Mouse (Mus musculus) cortical plate, adult 2 months (tissue): ENCODE data around the gene Mrpl48.

Experiments
- CTCF ChIP-seq: fragments of 200-500 bp; IDR thresholded peaks from 2 replicates; pipeline ENCODE4 v1.5.1; 2011; ENCODE audit warnings: mild to moderate bottlenecking, control low read depth, low read length; ENCODE audit not compliant: insufficient read depth; ENCODE audit errors: extremely low read depth
- POLR2A ChIP-seq: fragments of 200-500 bp; IDR thresholded peaks from 2 replicates; pipeline ENCODE4 v1.6.1; 2011; ENCODE audit warnings: mild to moderate bottlenecking, low read length, control low read depth; ENCODE audit not compliant: insufficient read depth; ENCODE audit errors: extremely low read depth

DNA sequence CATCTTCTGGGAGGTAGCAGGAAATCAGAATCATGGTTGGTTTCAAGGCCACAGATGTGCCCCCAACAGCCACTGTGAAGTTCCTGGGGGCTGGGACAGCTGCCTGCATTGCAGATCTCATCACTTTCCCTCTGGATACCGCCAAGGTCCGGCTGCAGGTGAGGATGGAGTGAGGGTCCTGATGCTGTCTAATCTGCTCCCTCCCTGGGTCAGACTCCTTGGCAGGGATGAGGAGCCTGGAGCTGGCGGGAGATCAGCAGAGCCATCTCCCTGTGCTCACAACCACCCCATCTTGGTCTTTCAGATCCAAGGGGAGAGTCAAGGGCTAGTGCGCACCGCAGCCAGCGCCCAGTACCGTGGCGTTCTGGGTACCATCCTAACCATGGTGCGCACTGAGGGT lies 111.3 kb downstream of the Mrpl48 start:
- TF ChIP-seq CTCF (no peak), POLR2A (no peak)
